Mouse (Mus musculus) sigmoid colon, adult 10 weeks (tissue): ENCODE measurements around the gene Sult2a2. TPM values are rescaled to one million over a fixed set of nuclear protein-coding genes. Genes with fewer than 3 reads are reported as not detected.

Experiments used
- polyA plus RNA-seq: library from polyadenylated mRNA; stranded (reverse); fragments of 350-450 nt; fragmentation: Illumina TruSeq; extraction: RNeasy Lipid Tissue Mini Kit (QIAGEN cat#74804); gene quantifications from one replicate; pipeline ENCODE4 v1.2.3, GENCODE M21; 2014; ENCODE audit warnings: low read depth, low replicate concordance

The Sult2a2 gene
- not detected for polyA plus RNA-seq

GRCm38 (mm10) chr7:13733205-13733604, at the start of gene Sult2a2:
Gene Sult2a2, plus strand, starts transcription at chr7:13733505.

Other genes with a start within 250 kb of the Sult2a2 start
- gene Bsph2, start 162.4 kb upstream of the Sult2a2 start, polyA plus RNA-seq: not detected
- gene Sult2a5, start 109.5 kb upstream of the Sult2a2 start, polyA plus RNA-seq: not detected
- gene Sult2a1, start 103.9 kb downstream of the Sult2a2 start, polyA plus RNA-seq: not detected